In the genomic region with DNA sequence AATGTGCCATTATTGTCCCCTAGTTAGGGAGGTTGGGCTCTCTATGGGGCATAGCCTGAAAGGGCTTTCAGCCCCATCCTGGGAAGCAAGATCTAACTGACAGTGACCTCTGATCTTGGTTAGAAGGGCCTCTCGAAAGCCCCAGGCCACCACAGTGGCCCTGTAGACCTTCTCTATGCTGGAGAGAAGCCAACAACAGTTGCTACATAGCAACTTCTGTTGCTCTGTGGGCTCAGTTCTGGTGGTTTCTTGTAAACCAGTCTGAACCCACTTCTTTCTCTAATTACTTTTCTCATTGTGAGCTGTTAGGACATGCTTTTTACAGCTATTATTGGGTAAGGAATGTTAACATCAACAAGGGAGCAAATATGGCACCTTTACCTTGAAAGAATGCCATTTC, we compare ENCODE assay signal across 32 mouse cellular contexts. TPM values are rescaled to one million over a fixed set of nuclear protein-coding genes. Genes with fewer than 3 reads are reported as not detected.
"Had no signal": no experiment of that assay in that cellular context is flagged by ENCODE, and none has a peak within 500 bp of the region (broad histone marks: within the 10 kb centered on the region; RNA-seq: fewer than 3 reads in every experiment).

No protein-coding gene starts in this region.

- H3K27ac ChIP-seq: kidney, embryonic 15.5 days; limb, embryonic 10.5 days; limb, embryonic 13.5 days; liver, embryonic 12.5 days; liver, embryonic 15.5 days; lung, embryonic 15.5 days had no signal

- H3K9me3 ChIP-seq: limb, embryonic 10.5 days; liver, embryonic 12.5 days; liver, embryonic 15.5 days; lung, embryonic 15.5 days had no signal

- H3K4me1 ChIP-seq: kidney, embryonic 15.5 days; limb, embryonic 10.5 days; limb, embryonic 13.5 days; liver, embryonic 12.5 days; liver, embryonic 15.5 days; lung, embryonic 15.5 days had no signal

- H3K27me3 ChIP-seq: liver, embryonic 12.5 days; liver, embryonic 15.5 days; lung, embryonic 15.5 days had no signal

- H3K9ac ChIP-seq: kidney, embryonic 15.5 days; limb, embryonic 13.5 days; liver, embryonic 12.5 days; liver, embryonic 15.5 days; lung, embryonic 15.5 days had no signal

- H3K4me3 ChIP-seq: kidney, embryonic 15.5 days; limb, embryonic 10.5 days; limb, embryonic 13.5 days; liver, embryonic 12.5 days; liver, embryonic 15.5 days; lung, embryonic 15.5 days had no signal

- DNase-seq: kidney, adult 11 months; kidney, adult 8-10 months; kidney, postnatal 10 days; kidney, postnatal 36 days; layer of hippocampus, postnatal 36 days; liver; lung, adult 18-20 months; lung, postnatal 14 days; lung, postnatal 4 days; midbrain, embryonic 14.5 days; right cerebral cortex, adult 18-20 months; right cerebral cortex, postnatal 14 days; right cerebral cortex, postnatal 4 days; thymus, postnatal 36 days had no signal

- H3K4me2 ChIP-seq: kidney, embryonic 15.5 days; limb, embryonic 13.5 days; liver, embryonic 12.5 days; liver, embryonic 15.5 days; lung, embryonic 15.5 days; midbrain, embryonic 11.5 days had no signal

- ATAC-seq: liver, embryonic 12.5 days had no signal

RNA-seq across cellular contexts. Expression of a gene that starts 20.1 kb away (rescaled TPM):
- total RNA-seq: layer of hippocampus, adult 8-10 months; layer of hippocampus, postnatal 10 days; layer of hippocampus, postnatal 36 days; left cerebral cortex, adult 8-10 months; left cerebral cortex, postnatal 14 days; megakaryocyte-erythroid progenitor cell, adult 5-6 weeks; midbrain, postnatal 0 days had no signal
- polyA plus RNA-seq: kidney, embryonic 15.5 days; limb, embryonic 10.5 days; limb, embryonic 13.5 days; liver, embryonic 12.5 days; liver, embryonic 15.5 days; lung, embryonic 15.5 days; midbrain, embryonic 11.5 days; midbrain, embryonic 14.5 days; midbrain, postnatal 0 days; neural tube, embryonic 11.5 days; neural tube, embryonic 14.5 days; stomach, embryonic 14.5 days; thymus, postnatal 0 days; urinary bladder, adult 2 months had no signal

RNA-seq across cellular contexts. Expression of a gene that starts 41.8 kb away (rescaled TPM):
- total RNA-seq: layer of hippocampus, adult 8-10 months; megakaryocyte-erythroid progenitor cell, adult 5-6 weeks; midbrain, postnatal 0 days had no signal
- polyA plus RNA-seq: kidney, embryonic 15.5 days; limb, embryonic 10.5 days; limb, embryonic 13.5 days; liver, embryonic 12.5 days; liver, embryonic 15.5 days; lung, embryonic 15.5 days; midbrain, embryonic 11.5 days; midbrain, embryonic 14.5 days; neural tube, embryonic 11.5 days; neural tube, embryonic 14.5 days; stomach, embryonic 14.5 days; thymus, postnatal 0 days had no signal

RNA-seq across cellular contexts. Expression of a gene that starts 54.2 kb away (rescaled TPM):
- polyA plus RNA-seq: liver, embryonic 12.5 days; liver, embryonic 15.5 days; neural tube, embryonic 11.5 days; thymus, postnatal 0 days had no signal
